Mouse (Mus musculus): ENCODE measurements around the gene Olfr464. TPM values are rescaled to one million over a fixed set of nuclear protein-coding genes. Genes with fewer than 3 reads are reported as not detected.

Gene Olfr464
- polyA plus RNA-seq, 1 experiment from 2014 or later = 0.26 TPM

- no peaks in the 10 kb centered on the region for H3K9me3 ChIP-seq (ENCODE audit: control insufficient read depth, low read length)
- no peaks in the 10 kb centered on the region for H3K36me3 ChIP-seq (ENCODE audit: control insufficient read depth, insufficient read depth, low read length)
- H3K27ac ChIP-seq (replicated peaks; ENCODE audit: low read depth, low read length) = no peak overlapping the region
- H3K27me3 ChIP-seq (ENCODE audit: control insufficient read depth, insufficient read depth, low read length) = no peaks in the 10 kb centered on the region
- H3K4me3 ChIP-seq (replicated peaks; ENCODE audit: low read depth, low read length) = no peak overlapping the region
- ATAC-seq (ENCODE audit: low FRiP score, low TSS enrichment) (no peak), DNase-seq (no peak)
- no peak overlapping the region for H3K4me2 ChIP-seq (ENCODE audit: low read length)
- 63% methylated on average over 2 of the region's 2 CpGs for WGBS
- H3K4me1 ChIP-seq (ENCODE audit: control insufficient read depth, insufficient read depth, low read length) = no peaks in the 10 kb centered on the region
- no peak overlapping the region for H3K9ac ChIP-seq (replicated peaks; ENCODE audit: low read length)
Observed at GRCm38 (mm10) chr11:87933731-87934130, 13.0 kb upstream of the Olfr464 start.

- H3K36me3 ChIP-seq (ENCODE audit: control insufficient read depth, insufficient read depth, low read length) = no peaks in the 10 kb centered on the region
- ATAC-seq (ENCODE audit: low FRiP score, low TSS enrichment) (no peak), DNase-seq (no peak)
- H3K9me3 ChIP-seq (ENCODE audit: control insufficient read depth, low read length) = 0 out of 2 replicates have a peak, but pooled peaks cover 2% of the 10 kb centered on the region
- no peak overlapping the region for H3K27ac ChIP-seq (replicated peaks; ENCODE audit: low read depth, low read length)
- no peaks in the 10 kb centered on the region for H3K4me1 ChIP-seq (ENCODE audit: control insufficient read depth, insufficient read depth, low read length)
- 94% methylated on average over 2 of the region's 2 CpGs for WGBS
- no peak overlapping the region for H3K4me3 ChIP-seq (replicated peaks; ENCODE audit: low read depth, low read length)
- H3K4me2 ChIP-seq (ENCODE audit: low read length) = no peak overlapping the region
- H3K9ac ChIP-seq (replicated peaks; ENCODE audit: low read length) = no peak overlapping the region
- H3K27me3 ChIP-seq (ENCODE audit: control insufficient read depth, insufficient read depth, low read length) = no peaks in the 10 kb centered on the region
Observed at GRCm38 (mm10) chr11:87930348-87930747, 9.6 kb upstream of the Olfr464 start.

GRCm38 (mm10) chr11:87920301-87920700, 466 bp downstream of the Olfr464 start:
- no peak overlapping the region for H3K9ac ChIP-seq (replicated peaks; ENCODE audit: low read length)
- no peak overlapping the region for H3K4me2 ChIP-seq (ENCODE audit: low read length)
- ATAC-seq (ENCODE audit: low FRiP score, low TSS enrichment) (no peak), DNase-seq (no peak)
- no peaks in the 10 kb centered on the region for H3K27me3 ChIP-seq (ENCODE audit: control insufficient read depth, insufficient read depth, low read length)
- no peaks in the 10 kb centered on the region for H3K4me1 ChIP-seq (ENCODE audit: control insufficient read depth, insufficient read depth, low read length)
- no peak overlapping the region for H3K27ac ChIP-seq (replicated peaks; ENCODE audit: low read depth, low read length)
- 0 out of 2 replicates have a peak, but pooled peaks cover 4% of the 10 kb centered on the region for H3K9me3 ChIP-seq (ENCODE audit: control insufficient read depth, low read length)
- no peaks in the 10 kb centered on the region for H3K36me3 ChIP-seq (ENCODE audit: control insufficient read depth, insufficient read depth, low read length)
- 64% methylated on average over 2 of the region's 2 CpGs for WGBS
- H3K4me3 ChIP-seq (replicated peaks; ENCODE audit: low read depth, low read length) = no peak overlapping the region

GRCm38 (mm10) chr11:87916005-87916404, 4.8 kb downstream of the Olfr464 start:
- H3K27ac ChIP-seq (replicated peaks; ENCODE audit: low read depth, low read length) = no peak overlapping the region
- H3K4me2 ChIP-seq (ENCODE audit: low read length) = no peak overlapping the region
- no peaks in the 10 kb centered on the region for H3K27me3 ChIP-seq (ENCODE audit: control insufficient read depth, insufficient read depth, low read length)
- ATAC-seq (ENCODE audit: low FRiP score, low TSS enrichment) (no peak), DNase-seq (no peak)
- H3K4me1 ChIP-seq (ENCODE audit: control insufficient read depth, insufficient read depth, low read length) = no peaks in the 10 kb centered on the region
- no peaks in the 10 kb centered on the region for H3K9me3 ChIP-seq (ENCODE audit: control insufficient read depth, low read length)
- no peak overlapping the region for H3K4me3 ChIP-seq (replicated peaks; ENCODE audit: low read depth, low read length)
- H3K9ac ChIP-seq (replicated peaks; ENCODE audit: low read length) = no peak overlapping the region
- 88% methylated on average over 1 of the region's 1 CpGs for WGBS
- no peaks in the 10 kb centered on the region for H3K36me3 ChIP-seq (ENCODE audit: control insufficient read depth, insufficient read depth, low read length)

- no peaks in the 10 kb centered on the region for H3K36me3 ChIP-seq (ENCODE audit: control insufficient read depth, insufficient read depth, low read length)
- no peak for ATAC-seq (ENCODE audit: low FRiP score, low TSS enrichment)
Observed at GRCm38 (mm10) chr11:87904331-87904730, 16.4 kb downstream of the Olfr464 start.

GRCm38 (mm10) chr11:87897287-87897686, 23.5 kb downstream of the Olfr464 start, which contains the start of gene Olfr463:
Gene Olfr463, minus strand, starts transcription at chr11:87897387.
- Histone ChIP-seq H3K9me3 (ENCODE audit: control insufficient read depth, low read length) (no peaks in the 10 kb centered on the region), H3K4me3 (replicated peaks; ENCODE audit: low read depth, low read length) (no peak within 1 kb of the TSS), H3K36me3 (ENCODE audit: control insufficient read depth, insufficient read depth, low read length) (no peaks in the 10 kb centered on the region), H3K27ac (replicated peaks; ENCODE audit: low read depth, low read length) (no peak within 1 kb of the TSS), H3K27me3 (ENCODE audit: control insufficient read depth, insufficient read depth, low read length) (no peaks in the 10 kb centered on the region), H3K9ac (replicated peaks; ENCODE audit: low read length) (no peak within 1 kb of the TSS), H3K4me1 (ENCODE audit: control insufficient read depth, insufficient read depth, low read length) (no peaks in the 10 kb centered on the region), H3K4me2 (ENCODE audit: low read length) (no peak within 1 kb of the TSS)
- ATAC-seq (ENCODE audit: low FRiP score, low TSS enrichment) (no peak), DNase-seq (no peak)

More at GRCm38 (mm10) chr11:87904331-87904730, 16.4 kb downstream of the Olfr464 start:
- Histone ChIP-seq H3K27ac (replicated peaks; ENCODE audit: low read depth, low read length) (no peak overlapping the region), H3K4me1 (ENCODE audit: control insufficient read depth, insufficient read depth, low read length) (no peaks in the 10 kb centered on the region), H3K9ac (replicated peaks; ENCODE audit: low read length) (no peak overlapping the region), H3K4me3 (replicated peaks; ENCODE audit: low read depth, low read length) (no peak overlapping the region), H3K9me3 (ENCODE audit: control insufficient read depth, low read length) (no peaks in the 10 kb centered on the region), H3K4me2 (ENCODE audit: low read length) (no peak overlapping the region), H3K27me3 (ENCODE audit: control insufficient read depth, insufficient read depth, low read length) (no peaks in the 10 kb centered on the region)
- DNase-seq = no peak
- WGBS = 84% methylated on average over 3 of the region's 3 CpGs

- WGBS = 92% methylated on average over 6 of the region's 6 CpGs
- H3K4me2 ChIP-seq (ENCODE audit: low read length) = no peak within 1 kb of the TSS
- no peak within 1 kb of the TSS for H3K27ac ChIP-seq (replicated peaks; ENCODE audit: low read depth, low read length)
- H3K9ac ChIP-seq (replicated peaks; ENCODE audit: low read length) = no peak within 1 kb of the TSS
- H3K9me3 ChIP-seq (ENCODE audit: control insufficient read depth, low read length) = no peaks in the 10 kb centered on the region
- ATAC-seq (ENCODE audit: low FRiP score, low TSS enrichment) = no peak
- no peaks in the 10 kb centered on the region for H3K4me1 ChIP-seq (ENCODE audit: control insufficient read depth, insufficient read depth, low read length)
- H3K27me3 ChIP-seq (ENCODE audit: control insufficient read depth, insufficient read depth, low read length) = no peaks in the 10 kb centered on the region
- no peak for DNase-seq
- H3K36me3 ChIP-seq (ENCODE audit: control insufficient read depth, insufficient read depth, low read length) = no peaks in the 10 kb centered on the region
- H3K4me3 ChIP-seq (replicated peaks; ENCODE audit: low read depth, low read length) = no peak within 1 kb of the TSS
Observed at GRCm38 (mm10) chr11:87892168-87892567, 28.6 kb downstream of the Olfr464 start, which contains the start of gene Olfr462. Gene Olfr462, minus strand, starts transcription at chr11:87892268.

GRCm38 (mm10) chr11:87884856-87885255, 35.9 kb downstream of the Olfr464 start:
- ATAC-seq (ENCODE audit: low FRiP score, low TSS enrichment) (no peak), DNase-seq (no peak)
- Histone ChIP-seq H3K9me3 (ENCODE audit: control insufficient read depth, low read length) (no peaks in the 10 kb centered on the region), H3K4me3 (replicated peaks; ENCODE audit: low read depth, low read length) (no peak overlapping the region), H3K4me1 (ENCODE audit: control insufficient read depth, insufficient read depth, low read length) (no peaks in the 10 kb centered on the region), H3K27ac (replicated peaks; ENCODE audit: low read depth, low read length) (no peak overlapping the region), H3K4me2 (ENCODE audit: low read length) (no peak overlapping the region), H3K27me3 (ENCODE audit: control insufficient read depth, insufficient read depth, low read length) (no peaks in the 10 kb centered on the region), H3K36me3 (ENCODE audit: control insufficient read depth, insufficient read depth, low read length) (no peaks in the 10 kb centered on the region), H3K9ac (replicated peaks; ENCODE audit: low read length) (no peak overlapping the region)
- 84% methylated on average over 5 of the region's 5 CpGs for WGBS

GRCm38 (mm10) chr11:87883493-87883892, 37.3 kb downstream of the Olfr464 start:
- WGBS = 49% methylated on average over 5 of the region's 5 CpGs
- Histone ChIP-seq H3K4me3 (replicated peaks; ENCODE audit: low read depth, low read length) (no peak overlapping the region), H3K9me3 (ENCODE audit: control insufficient read depth, low read length) (no peaks in the 10 kb centered on the region), H3K36me3 (ENCODE audit: control insufficient read depth, insufficient read depth, low read length) (no peaks in the 10 kb centered on the region), H3K9ac (replicated peaks; ENCODE audit: low read length) (no peak overlapping the region), H3K4me2 (ENCODE audit: low read length) (no peak overlapping the region), H3K4me1 (ENCODE audit: control insufficient read depth, insufficient read depth, low read length) (no peaks in the 10 kb centered on the region), H3K27me3 (ENCODE audit: control insufficient read depth, insufficient read depth, low read length) (no peaks in the 10 kb centered on the region), H3K27ac (replicated peaks; ENCODE audit: low read depth, low read length) (no peak overlapping the region)
- DNase-seq (peak; percentile 51), ATAC-seq (ENCODE audit: low FRiP score, low TSS enrichment) (no peak)

Measured in midbrain, embryonic 14.5 days (tissue).